Mouse (Mus musculus): Measurements from ENCODE around the gene Ncor2. TPM values are rescaled to one million over a fixed set of nuclear protein-coding genes. Genes with fewer than 3 reads are reported as not detected.

Gene Ncor2
- polyA plus RNA-seq, 1 experiment from 2014 or later = 23.3 TPM

- H3K27ac ChIP-seq (ENCODE audit: low read depth, low read length) = peak overlapping the region; percentile 89
- H3K4me2 ChIP-seq (ENCODE audit: low read length) = peak overlapping the region; percentile 82
- no peaks in the 10 kb centered on the region for H3K27me3 ChIP-seq (replicated peaks; ENCODE audit: control insufficient read depth, insufficient read depth, low read length)
- no peak for ATAC-seq
- WGBS = 33% methylated on average over 13 of the region's 13 CpGs
- H3K9me3 ChIP-seq (ENCODE audit: control insufficient read depth, low read length) = no peaks in the 10 kb centered on the region
- peak overlapping the region; percentile 28; the same call in 1 of the 2 replicates for H3K9ac ChIP-seq (ENCODE audit: low read depth, low read length)
- no peak overlapping the region for H3K4me3 ChIP-seq (ENCODE audit: low read length)
- H3K36me3 ChIP-seq (ENCODE audit: control insufficient read depth, insufficient read depth, low read length) = no peaks in the 10 kb centered on the region
- peaks cover 76% of the 10 kb centered on the region for H3K4me1 ChIP-seq (ENCODE audit: control insufficient read depth, insufficient read depth, low read depth, low read length)
Measured at GRCm38 (mm10) chr5:125174726-125175672, 4.0 kb downstream of the Ncor2 start.

- no peak overlapping the region; the same call in 1 of the 2 replicates for H3K4me2 ChIP-seq (ENCODE audit: low read length)
- H3K27ac ChIP-seq (ENCODE audit: low read depth, low read length) = peak overlapping the region; percentile 65
- no peaks in the 10 kb centered on the region for H3K36me3 ChIP-seq (ENCODE audit: control insufficient read depth, insufficient read depth, low read length)
- no peak for ATAC-seq
- H3K4me1 ChIP-seq (ENCODE audit: control insufficient read depth, insufficient read depth, low read depth, low read length) = peaks cover 78% of the 10 kb centered on the region
- H3K4me3 ChIP-seq (ENCODE audit: low read length) = no peak overlapping the region
- 90% methylated on average over 1 of the region's 1 CpGs for WGBS
- no peak overlapping the region for H3K9ac ChIP-seq (ENCODE audit: low read depth, low read length)
- no peaks in the 10 kb centered on the region for H3K27me3 ChIP-seq (replicated peaks; ENCODE audit: control insufficient read depth, insufficient read depth, low read length)
- H3K9me3 ChIP-seq (ENCODE audit: control insufficient read depth, low read length) = no peaks in the 10 kb centered on the region
Measured at GRCm38 (mm10) chr5:125173868-125174267, 5.2 kb downstream of the Ncor2 start.

DNA sequence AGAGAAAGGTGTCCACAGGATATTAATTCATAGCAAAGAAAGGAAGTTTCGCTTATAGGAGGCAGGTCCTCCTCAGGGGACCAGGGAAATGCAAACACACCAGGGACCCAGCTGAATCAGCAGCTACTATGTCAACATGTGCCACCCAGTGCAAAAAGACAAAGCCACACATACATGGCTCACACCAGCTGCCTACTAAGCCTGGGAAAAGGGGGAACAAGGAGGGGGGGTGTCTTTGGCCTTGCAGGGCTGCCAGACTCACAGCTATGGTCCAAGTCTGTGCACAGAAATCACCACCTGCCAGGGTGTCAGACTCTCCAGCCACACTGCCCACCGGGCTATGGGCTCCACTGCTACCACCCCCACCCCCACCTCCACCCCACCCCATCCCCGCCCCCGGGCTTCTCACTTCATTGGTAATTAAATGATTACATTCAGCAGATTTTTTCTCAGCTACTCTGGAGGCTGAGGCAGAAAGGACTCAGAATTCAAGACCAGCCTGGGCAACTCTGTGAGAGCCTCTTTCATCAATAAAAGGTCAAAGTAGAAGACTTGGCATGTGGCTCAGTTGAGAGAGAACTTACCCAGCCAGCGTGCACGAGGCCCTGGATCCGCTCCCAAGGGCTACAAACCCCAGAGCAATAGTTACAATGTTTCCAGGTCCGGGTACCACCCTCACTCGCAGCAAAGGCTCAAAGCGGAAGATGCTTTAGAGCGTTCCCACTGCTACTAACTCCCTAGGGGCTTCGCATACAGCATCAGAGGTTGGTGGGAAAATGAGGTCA is 6.0 kb downstream of the Ncor2 start:
- 42% methylated on average over 12 of the region's 12 CpGs for WGBS
- Histone ChIP-seq H3K27me3 (replicated peaks; ENCODE audit: control insufficient read depth, insufficient read depth, low read length) (no peaks in the 10 kb centered on the region), H3K4me3 (ENCODE audit: low read length) (no peak overlapping the region), H3K9ac (ENCODE audit: low read depth, low read length) (0 out of 2 replicates have a peak overlapping the region, but pooled peaks have one; percentile 10), H3K9me3 (ENCODE audit: control insufficient read depth, low read length) (no peaks in the 10 kb centered on the region), H3K27ac (ENCODE audit: low read depth, low read length) (peak overlapping the region; percentile 65), H3K4me2 (ENCODE audit: low read length) (peak overlapping the region; percentile 14; the same call in 1 of the 2 replicates), H3K36me3 (ENCODE audit: control insufficient read depth, insufficient read depth, low read length) (no peaks in the 10 kb centered on the region), H3K4me1 (ENCODE audit: control insufficient read depth, insufficient read depth, low read depth, low read length) (peaks cover 78% of the 10 kb centered on the region)
- peak; percentile 14; the same call in 1 of the 2 replicates for ATAC-seq

DNA sequence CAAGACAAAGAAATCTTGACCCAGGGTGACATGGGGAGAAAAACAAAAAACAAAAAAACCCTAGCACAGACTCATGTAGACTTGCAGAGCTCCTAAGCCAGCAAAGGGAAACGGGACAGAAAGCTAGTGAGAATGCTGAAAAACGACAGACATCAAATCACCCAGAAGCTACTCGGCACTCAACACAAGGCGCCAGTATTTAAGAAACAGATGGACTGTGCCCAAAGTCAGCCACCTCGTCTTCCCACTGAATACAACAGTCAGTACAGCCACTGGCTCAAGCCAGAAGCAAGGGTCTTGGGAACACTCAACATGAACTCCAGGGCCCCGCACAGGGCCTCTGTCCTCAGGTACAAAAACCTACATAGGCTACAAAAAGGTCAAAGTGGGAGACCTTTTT is 7.8 kb downstream of the Ncor2 start:
- H3K4me2 ChIP-seq (ENCODE audit: low read length) = no peak overlapping the region
- no peak overlapping the region for H3K9ac ChIP-seq (ENCODE audit: low read depth, low read length)
- WGBS = 38% methylated on average over 6 of the region's 6 CpGs
- no peaks in the 10 kb centered on the region for H3K27me3 ChIP-seq (replicated peaks; ENCODE audit: control insufficient read depth, insufficient read depth, low read length)
- H3K27ac ChIP-seq (ENCODE audit: low read depth, low read length) = peak overlapping the region; percentile 3; the same call in 1 of the 2 replicates
- H3K9me3 ChIP-seq (ENCODE audit: control insufficient read depth, low read length) = no peaks in the 10 kb centered on the region
- no peaks in the 10 kb centered on the region for H3K36me3 ChIP-seq (ENCODE audit: control insufficient read depth, insufficient read depth, low read length)
- H3K4me1 ChIP-seq (ENCODE audit: control insufficient read depth, insufficient read depth, low read depth, low read length) = peaks cover 78% of the 10 kb centered on the region
- no peak for ATAC-seq
- H3K4me3 ChIP-seq (ENCODE audit: low read length) = no peak overlapping the region

- no peak for ATAC-seq
- H3K9ac ChIP-seq (ENCODE audit: low read depth, low read length) = peak overlapping the region; percentile 17; the same call in 1 of the 2 replicates
- no peaks in the 10 kb centered on the region for H3K36me3 ChIP-seq (ENCODE audit: control insufficient read depth, insufficient read depth, low read length)
- H3K4me3 ChIP-seq (ENCODE audit: low read length) = no peak overlapping the region
- WGBS = 65% methylated on average over 11 of the region's 11 CpGs
- peaks cover 78% of the 10 kb centered on the region for H3K4me1 ChIP-seq (ENCODE audit: control insufficient read depth, insufficient read depth, low read depth, low read length)
- H3K27me3 ChIP-seq (replicated peaks; ENCODE audit: control insufficient read depth, insufficient read depth, low read length) = no peaks in the 10 kb centered on the region
- H3K9me3 ChIP-seq (ENCODE audit: control insufficient read depth, low read length) = no peaks in the 10 kb centered on the region
- peak overlapping the region; percentile 12; the same call in 1 of the 2 replicates for H3K27ac ChIP-seq (ENCODE audit: low read depth, low read length)
- H3K4me2 ChIP-seq (ENCODE audit: low read length) = no peak overlapping the region
Measured at GRCm38 (mm10) chr5:125170107-125170842, 8.7 kb downstream of the Ncor2 start.

- H3K9me3 ChIP-seq (ENCODE audit: control insufficient read depth, low read length) = no peaks in the 10 kb centered on the region
- H3K27me3 ChIP-seq (replicated peaks; ENCODE audit: control insufficient read depth, insufficient read depth, low read length) = no peaks in the 10 kb centered on the region
- peaks cover 81% of the 10 kb centered on the region for H3K4me1 ChIP-seq (ENCODE audit: control insufficient read depth, insufficient read depth, low read depth, low read length)
- no peak overlapping the region for H3K9ac ChIP-seq (ENCODE audit: low read depth, low read length)
- H3K4me3 ChIP-seq (ENCODE audit: low read length) = no peak overlapping the region
- H3K4me2 ChIP-seq (ENCODE audit: low read length) = no peak overlapping the region
- no peak for ATAC-seq
- 81% methylated on average over 7 of the region's 7 CpGs for WGBS
- H3K27ac ChIP-seq (ENCODE audit: low read depth, low read length) = no peak overlapping the region
- no peaks in the 10 kb centered on the region for H3K36me3 ChIP-seq (ENCODE audit: control insufficient read depth, insufficient read depth, low read length)
Measured at GRCm38 (mm10) chr5:125168101-125168500, 10.9 kb downstream of the Ncor2 start.

DNA sequence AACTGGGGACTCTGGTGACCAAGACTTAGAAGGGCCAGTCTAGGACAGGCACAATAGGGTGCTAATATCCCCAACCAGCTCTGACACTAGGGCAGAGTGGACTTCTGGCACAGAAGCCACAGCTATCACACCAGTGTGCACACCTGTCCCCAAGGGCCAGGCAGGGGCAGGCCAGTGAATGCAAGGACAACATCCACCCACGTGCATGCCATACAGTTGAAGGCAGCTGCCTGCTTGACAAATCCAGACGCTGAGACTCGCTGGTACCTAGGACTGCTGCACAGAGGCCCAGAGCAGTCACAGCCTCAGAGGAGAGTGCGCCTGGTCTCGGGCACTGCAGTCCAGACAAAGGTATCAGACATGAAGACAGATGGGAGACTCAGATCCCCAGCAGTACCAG is 11.5 kb downstream of the Ncor2 start:
- H3K27ac ChIP-seq (ENCODE audit: low read depth, low read length) = no peak overlapping the region
- ATAC-seq = no peak
- whole genome bisulfite sequencing = 71% methylated on average over 5 of the region's 5 CpGs

GRCm38 (mm10) chr5:125165993-125166392 is 13.0 kb downstream of the Ncor2 start:
- Histone ChIP-seq H3K9me3 (ENCODE audit: control insufficient read depth, low read length) (no peaks in the 10 kb centered on the region), H3K27ac (ENCODE audit: low read depth, low read length) (0 out of 2 replicates have a peak overlapping the region, but pooled peaks have one; percentile 74), H3K9ac (ENCODE audit: low read depth, low read length) (no peak overlapping the region), H3K4me2 (ENCODE audit: low read length) (no peak overlapping the region), H3K36me3 (ENCODE audit: control insufficient read depth, insufficient read depth, low read length) (no peaks in the 10 kb centered on the region), H3K4me1 (ENCODE audit: control insufficient read depth, insufficient read depth, low read depth, low read length) (peaks cover 70% of the 10 kb centered on the region), H3K4me3 (ENCODE audit: low read length) (no peak overlapping the region), H3K27me3 (replicated peaks; ENCODE audit: control insufficient read depth, insufficient read depth, low read length) (no peaks in the 10 kb centered on the region)
- ATAC-seq = no peak
- 78% methylated on average over 14 of the region's 14 CpGs for WGBS

More for the DNA sequence above, 11.5 kb downstream of the Ncor2 start:
- Histone ChIP-seq H3K9ac (ENCODE audit: low read depth, low read length) (no peak overlapping the region), H3K27me3 (replicated peaks; ENCODE audit: control insufficient read depth, insufficient read depth, low read length) (no peaks in the 10 kb centered on the region), H3K4me2 (ENCODE audit: low read length) (no peak overlapping the region), H3K9me3 (ENCODE audit: control insufficient read depth, low read length) (no peaks in the 10 kb centered on the region), H3K36me3 (ENCODE audit: control insufficient read depth, insufficient read depth, low read length) (no peaks in the 10 kb centered on the region), H3K4me3 (ENCODE audit: low read length) (no peak overlapping the region), H3K4me1 (ENCODE audit: control insufficient read depth, insufficient read depth, low read depth, low read length) (peaks cover 81% of the 10 kb centered on the region)

All from hindbrain, embryonic 16.5 days (tissue).